Mouse (Mus musculus) intestine, embryonic 16.5 days (tissue): Measurements from ENCODE around the gene Prpf38b. TPM values are rescaled to one million over a fixed set of nuclear protein-coding genes. Genes with fewer than 3 reads are reported as not detected.
A peak's percentile ranks its signal among the peaks of the same experiment; 100 is the strongest.
"Not testable (repeated sequence)": the region's sequence is repeated elsewhere in the genome, so short reads cannot be mapped to it uniquely, and the experiment has no call there.

Source experiments
- ATAC-seq: fragments of 200-750 bp; cut with Nextera tagmentation; 2 replicates; pipeline ENCODE4 v1.8.0; 2017; ENCODE audit warnings: moderate TSS enrichment, moderate library complexity
- H3K27ac ChIP-seq: fragments of 300-500 bp; sonication (generic); 2 replicates; pipeline ENCODE4 v1.5.1; 2014; ENCODE audit warnings: mild to moderate bottlenecking, low read length
- H3K27me3 ChIP-seq: fragments of 300-500 bp; sonication (generic); replicated peaks from 2 replicates; pipeline ENCODE4 v1.6.1; 2014; ENCODE audit warnings: low read length, control low read depth, mixed read lengths; ENCODE audit not compliant: control insufficient read depth, insufficient read depth
- H3K36me3 ChIP-seq: fragments of 300-500 bp; sonication (generic); 2 replicates; pipeline ENCODE4 v1.6.1; 2014; ENCODE audit warnings: low read length, control low read depth; ENCODE audit not compliant: control insufficient read depth, insufficient read depth
- H3K4me1 ChIP-seq: fragments of 300-500 bp; sonication (generic); 2 replicates; pipeline ENCODE4 v1.6.1; 2014; ENCODE audit warnings: low read length, control low read depth, mixed read lengths; ENCODE audit not compliant: control insufficient read depth, insufficient read depth
- H3K4me2 ChIP-seq: fragments of 300-500 bp; sonication (generic); 2 replicates; pipeline ENCODE4 v1.6.1; 2014; ENCODE audit warnings: low read depth, low read length, control low read depth
- H3K4me3 ChIP-seq: fragments of 300-500 bp; sonication (generic); 2 replicates; pipeline ENCODE4 v1.5.1; 2014; ENCODE audit warnings: mild to moderate bottlenecking, low read length
- H3K9ac ChIP-seq: fragments of 300-500 bp; sonication (generic); 2 replicates; pipeline ENCODE4 v1.6.1; 2014; ENCODE audit warnings: low read depth, low read length
- H3K9me3 ChIP-seq: fragments of 300-500 bp; sonication (generic); 2 replicates; pipeline ENCODE4 v1.6.1; 2016; ENCODE audit warnings: low read length, control low read depth; ENCODE audit not compliant: control insufficient read depth
- WGBS: fragments of 180-500 bp; shearing (Covaris S2); extraction: QIAGEN DNeasy Blood & Tissue Kit; methylation state at CpG from one replicate; pipeline ENCODE4 v1.1.7; 2014; 5-methylcytosine and 5-hydroxymethylcytosine counted together
- polyA plus RNA-seq: library from polyadenylated mRNA; unstranded; fragments of >200 nt; fragmentation: Nextera tagmentation; extraction: Ambion mirVana; gene quantifications from 2 replicates; pipeline ENCODE4 v1.2.1, GENCODE M21; 2015

Prpf38b gene
- polyA plus RNA-seq, 1 experiment from 2014 or later, result 57.8 TPM

DNA sequence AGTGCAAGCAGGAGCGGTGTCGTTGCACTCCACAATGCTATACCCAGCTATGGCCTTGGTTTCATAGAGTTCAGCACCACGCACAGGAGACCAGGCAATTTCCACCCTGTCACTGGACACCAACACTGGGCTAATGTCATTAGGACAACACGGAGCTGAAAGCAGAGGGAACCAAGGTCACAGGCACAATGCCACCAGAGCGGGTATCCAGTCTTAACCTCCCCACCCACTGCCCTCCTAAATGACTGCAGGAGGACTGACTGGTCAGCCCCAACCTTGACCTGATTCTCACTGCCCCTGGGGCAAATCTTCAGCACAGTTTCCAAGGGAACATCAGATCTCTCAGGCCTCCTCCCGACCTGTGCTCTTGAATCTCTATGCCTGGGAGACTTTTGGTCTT, 40.9 kb downstream of the Prpf38b start:
- no peak overlapping the region for H3K9ac ChIP-seq
- no peak overlapping the region for H3K4me3 ChIP-seq
- no peaks in the 10 kb centered on the region for H3K9me3 ChIP-seq
- no peak for ATAC-seq
- 80% methylated on average over 6 of the region's 6 CpGs for WGBS
- no peaks in the 10 kb centered on the region for H3K36me3 ChIP-seq
- H3K4me2 ChIP-seq, result no peak overlapping the region
- no peaks in the 10 kb centered on the region for H3K4me1 ChIP-seq
- H3K27ac ChIP-seq, result no peak overlapping the region
- H3K27me3 ChIP-seq, result no peaks in the 10 kb centered on the region

DNA sequence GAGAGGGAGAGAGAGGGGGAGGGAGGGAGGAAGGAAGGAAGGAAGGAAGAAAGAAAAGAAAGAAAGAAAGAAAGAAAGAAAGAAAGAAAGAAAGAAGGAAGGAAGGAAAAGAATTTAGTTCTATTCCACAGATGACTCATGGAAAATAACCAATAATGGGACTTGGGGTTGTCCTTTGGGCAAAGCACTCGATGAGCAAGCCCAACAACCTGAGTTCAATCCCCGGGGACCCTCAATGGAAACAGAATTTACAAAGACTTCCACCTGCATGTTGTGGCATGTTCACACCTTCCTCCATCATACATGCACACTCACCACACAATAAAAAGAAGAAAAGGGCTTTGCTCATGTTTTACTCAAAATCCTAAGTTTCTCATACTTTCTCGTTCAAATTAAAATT, 44.1 kb downstream of the Prpf38b start:
- Histone ChIP-seq H3K9me3 (no peaks in the 10 kb centered on the region), H3K4me3 (no peak overlapping the region), H3K4me2 (no peak overlapping the region), H3K27me3 (no peaks in the 10 kb centered on the region), H3K36me3 (no peaks in the 10 kb centered on the region), H3K4me1 (no peaks in the 10 kb centered on the region), H3K9ac (no peak overlapping the region), H3K27ac (no peak overlapping the region)
- 90% methylated on average over 3 of the region's 3 CpGs for WGBS
- ATAC-seq, result no peak

DNA sequence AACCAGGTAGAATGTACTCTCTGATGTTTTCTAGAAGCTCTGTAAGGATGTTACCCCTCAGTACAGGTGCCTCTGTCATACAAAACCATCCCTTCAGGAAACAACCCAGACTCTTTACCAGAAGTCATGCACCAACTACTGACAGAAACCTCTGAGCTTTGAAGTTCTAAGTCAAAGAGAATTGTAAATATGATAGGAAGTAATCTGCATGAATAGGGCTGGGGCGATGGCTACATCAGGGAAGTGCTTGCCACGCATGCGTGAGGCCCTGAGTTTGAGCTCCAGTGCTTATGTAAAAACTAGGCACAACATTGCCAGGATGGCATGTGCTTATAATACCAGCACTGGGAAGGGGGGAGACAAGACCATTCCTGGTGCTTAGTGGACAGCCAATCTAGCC, 45.9 kb downstream of the Prpf38b start:
- Histone ChIP-seq H3K27ac (no peak overlapping the region), H3K4me2 (no peak overlapping the region)
- WGBS, result 90% methylated on average over 3 of the region's 3 CpGs

DNA sequence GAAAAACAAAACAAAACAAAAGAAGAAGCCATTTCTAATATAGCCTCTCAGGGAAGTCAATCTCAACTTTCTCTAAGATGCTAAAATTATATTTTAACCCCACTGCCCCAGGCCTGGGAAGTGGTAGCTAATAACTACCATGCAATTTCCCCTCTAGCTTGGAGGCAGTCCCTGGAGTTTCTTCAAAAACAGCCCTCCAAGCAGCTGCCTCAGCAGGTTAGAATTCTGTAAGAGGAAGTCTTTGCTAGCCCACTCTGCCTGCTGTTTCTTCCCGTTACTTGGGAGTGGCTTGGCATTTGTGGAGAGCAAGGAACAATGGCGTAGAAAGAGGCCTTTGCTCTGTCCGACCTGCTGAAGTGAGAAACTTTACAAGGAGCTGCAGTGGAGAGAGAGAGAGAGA, 46.4 kb downstream of the Prpf38b start:
- Histone ChIP-seq H3K9me3 (no peaks in the 10 kb centered on the region), H3K4me3 (no peak overlapping the region), H3K36me3 (no peaks in the 10 kb centered on the region), H3K4me2 (no peak overlapping the region), H3K27ac (no peak overlapping the region), H3K4me1 (no peaks in the 10 kb centered on the region), H3K9ac (no peak overlapping the region), H3K27me3 (no peaks in the 10 kb centered on the region)
- no peak for ATAC-seq
- 42% methylated on average over 3 of the region's 3 CpGs for WGBS

More for the DNA sequence above, 45.9 kb downstream of the Prpf38b start:
- no peaks in the 10 kb centered on the region for H3K9me3 ChIP-seq
- H3K4me1 ChIP-seq, result no peaks in the 10 kb centered on the region
- no peaks in the 10 kb centered on the region for H3K36me3 ChIP-seq
- ATAC-seq, result no peak
- no peak overlapping the region for H3K4me3 ChIP-seq
- H3K9ac ChIP-seq, result no peak overlapping the region
- H3K27me3 ChIP-seq, result no peaks in the 10 kb centered on the region

DNA sequence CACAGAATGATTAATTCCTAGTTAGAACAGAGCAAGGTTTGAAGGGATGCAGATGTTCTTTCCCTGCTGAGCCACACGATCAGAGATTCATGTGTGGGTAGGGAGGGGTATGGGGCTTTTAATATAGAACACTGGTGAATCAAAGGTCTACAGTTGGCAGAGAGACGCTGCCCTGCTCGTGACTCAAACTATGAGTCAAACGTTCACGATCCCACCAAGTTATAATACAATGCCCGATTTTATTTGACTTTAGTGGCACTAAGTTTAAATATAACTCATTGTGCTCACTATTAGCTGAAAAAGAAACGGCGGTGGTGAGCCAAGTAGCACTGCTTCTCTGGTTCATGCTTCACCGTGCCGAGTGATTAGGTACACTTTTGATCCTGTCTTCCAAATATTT, 48.4 kb downstream of the Prpf38b start:
- ATAC-seq, result no peak
- Histone ChIP-seq H3K27ac (no peak overlapping the region), H3K4me1 (peaks cover 4% of the 10 kb centered on the region; the same call in 1 of the 2 replicates), H3K27me3 (no peaks in the 10 kb centered on the region), H3K4me3 (no peak overlapping the region), H3K4me2 (no peak overlapping the region), H3K9me3 (no peaks in the 10 kb centered on the region), H3K9ac (no peak overlapping the region), H3K36me3 (no peaks in the 10 kb centered on the region)
- 78% methylated on average over 10 of the region's 10 CpGs for WGBS

DNA sequence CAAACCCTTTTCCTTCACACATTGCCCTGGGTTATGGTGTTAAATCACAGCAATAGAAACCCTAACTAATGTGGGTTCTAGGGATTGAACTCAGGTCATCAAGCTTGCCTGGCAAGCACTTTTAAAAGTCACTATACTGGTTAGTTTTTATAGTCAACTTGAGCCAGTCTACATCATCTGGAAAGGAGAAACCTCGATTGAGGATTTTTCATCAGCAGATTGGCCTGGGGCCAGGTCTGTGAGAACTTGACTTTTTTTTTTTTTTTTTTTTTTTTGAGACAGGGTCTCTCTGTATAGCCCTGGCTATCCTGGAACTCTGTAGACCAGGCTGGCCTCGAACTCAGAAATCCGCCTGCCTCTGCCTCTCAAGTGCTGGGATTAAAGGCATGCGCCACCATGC, 49.2 kb downstream of the Prpf38b start:
- H3K9me3 ChIP-seq, H3K4me2 ChIP-seq, H3K4me1 ChIP-seq, H3K27ac ChIP-seq, H3K4me3 ChIP-seq, H3K9ac ChIP-seq, H3K27me3 ChIP-seq, ATAC-seq, H3K36me3 ChIP-seq: not testable (repeated sequence)
- 86% methylated on average over 4 of the region's 4 CpGs for WGBS

DNA sequence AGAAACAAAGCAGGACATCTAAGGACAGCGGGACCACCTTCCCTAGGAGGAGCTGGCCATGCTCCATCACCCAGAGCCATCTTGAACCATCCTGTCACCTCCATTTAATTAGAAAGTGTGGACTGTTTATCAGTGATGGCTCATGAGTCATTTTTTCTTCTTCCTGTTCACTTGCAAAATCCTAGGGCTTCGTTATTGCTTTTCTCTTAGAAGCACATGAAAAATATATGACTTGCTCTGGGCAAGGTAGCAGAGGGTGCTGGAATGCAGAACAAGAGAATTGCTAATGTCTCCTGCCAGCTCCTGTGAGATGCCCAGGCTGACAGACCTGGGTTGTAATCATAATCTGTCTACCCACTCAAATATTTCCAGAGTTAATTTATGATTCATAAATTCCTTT, 50.7 kb downstream of the Prpf38b start:
- Histone ChIP-seq H3K4me3 (no peak overlapping the region), H3K4me2 (no peak overlapping the region), H3K9me3 (no peaks in the 10 kb centered on the region), H3K9ac (no peak overlapping the region), H3K27me3 (no peaks in the 10 kb centered on the region), H3K27ac (no peak overlapping the region), H3K36me3 (no peaks in the 10 kb centered on the region), H3K4me1 (peaks cover 9% of the 10 kb centered on the region)
- ATAC-seq, result no peak
- whole genome bisulfite sequencing, result 70% methylated on average over 2 of the region's 2 CpGs

DNA sequence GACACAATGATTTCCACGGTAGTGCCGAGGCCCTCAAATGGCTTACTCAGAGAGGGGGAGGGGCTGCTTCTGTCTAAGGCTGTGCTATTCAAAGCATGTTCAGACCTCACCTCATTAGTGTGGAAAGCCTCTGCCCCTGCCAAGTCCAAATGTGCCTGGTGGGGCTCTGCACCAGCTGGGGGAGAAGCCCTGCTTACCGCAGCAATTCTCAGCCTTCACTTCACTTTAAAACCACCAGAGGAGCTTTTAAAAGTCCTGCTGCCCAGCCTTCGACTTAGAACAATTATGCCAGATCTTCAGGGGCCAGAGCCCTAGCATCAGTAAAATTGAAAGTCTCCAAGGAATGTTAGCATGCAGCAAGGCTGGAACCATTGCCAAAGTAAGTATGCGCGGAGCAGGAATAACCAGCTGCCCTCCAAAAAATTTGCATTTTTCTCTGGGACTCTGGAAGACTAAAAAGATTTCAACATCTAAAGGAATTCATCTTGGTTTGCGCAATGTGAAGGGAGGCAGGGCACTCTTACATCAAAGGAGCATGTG, 53.2 kb downstream of the Prpf38b start:
- Histone ChIP-seq H3K4me3 (no peak overlapping the region), H3K27me3 (no peaks in the 10 kb centered on the region), H3K36me3 (no peaks in the 10 kb centered on the region), H3K9me3 (no peaks in the 10 kb centered on the region), H3K4me2 (no peak overlapping the region), H3K27ac (peak overlapping the region; percentile 37; the same call in 1 of the 2 replicates), H3K9ac (no peak overlapping the region), H3K4me1 (peaks cover 13% of the 10 kb centered on the region)
- WGBS, result 42% methylated on average over 7 of the region's 7 CpGs
- peak; percentile 58 for ATAC-seq

DNA sequence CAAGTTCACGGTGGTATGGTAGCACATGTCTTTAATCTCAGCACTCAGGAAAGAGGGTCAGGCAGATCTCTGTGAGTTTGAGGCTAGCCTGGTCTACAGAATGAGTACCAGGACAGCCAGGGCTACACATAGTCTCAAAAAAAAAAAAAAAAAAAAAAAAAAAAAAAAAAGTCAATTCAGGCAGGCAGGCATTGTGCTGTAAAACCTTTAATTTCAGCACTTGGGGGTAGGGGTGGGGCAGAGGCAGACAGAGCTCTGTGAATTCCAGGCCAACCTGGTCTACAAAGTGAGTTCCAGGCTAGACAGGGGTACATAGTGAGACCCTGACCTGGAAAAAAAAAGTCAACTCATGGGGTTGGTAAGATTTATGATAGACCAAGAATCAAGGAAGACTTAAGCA, 53.8 kb downstream of the Prpf38b start:
- ATAC-seq, result 0 out of 2 replicates have a peak, but pooled peaks have one; percentile 12

DNA sequence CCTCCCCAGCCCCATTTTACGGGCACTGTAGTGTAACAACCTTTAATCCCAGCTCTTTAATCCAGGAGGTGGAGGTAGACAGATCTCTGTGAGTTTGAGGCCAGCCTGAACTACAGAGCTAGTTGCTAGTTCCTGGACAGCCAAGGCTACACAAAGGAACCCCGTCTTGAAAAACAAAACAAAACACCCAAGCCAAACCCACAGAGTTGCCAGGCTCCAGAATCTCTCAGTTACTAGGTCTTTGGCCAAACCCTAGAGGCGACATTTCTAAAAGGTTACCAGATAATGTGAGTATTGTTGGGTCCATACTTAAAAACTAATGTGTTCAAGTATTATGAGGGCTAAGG, 54.4 kb downstream of the Prpf38b start:
- ATAC-seq, result no peak
- no peaks in the 10 kb centered on the region for H3K9me3 ChIP-seq
- no peaks in the 10 kb centered on the region for H3K27me3 ChIP-seq
- no peak overlapping the region for H3K27ac ChIP-seq
- H3K4me3 ChIP-seq, result no peak overlapping the region
- no peak overlapping the region for H3K4me2 ChIP-seq
- peaks cover 15% of the 10 kb centered on the region for H3K4me1 ChIP-seq
- H3K36me3 ChIP-seq, result no peaks in the 10 kb centered on the region
- no peak overlapping the region for H3K9ac ChIP-seq
- 39% methylated on average over 3 of the region's 3 CpGs for WGBS

More for the DNA sequence above, 53.8 kb downstream of the Prpf38b start:
- Histone ChIP-seq H3K36me3 (no peaks in the 10 kb centered on the region), H3K9ac (no peak overlapping the region), H3K4me3 (no peak overlapping the region), H3K27me3 (no peaks in the 10 kb centered on the region), H3K4me2 (no peak overlapping the region), H3K9me3 (no peaks in the 10 kb centered on the region), H3K4me1 (peaks cover 13% of the 10 kb centered on the region), H3K27ac (no peak overlapping the region)
- WGBS, result 80% methylated on average over 1 of the region's 1 CpGs
